ENCODE assay signal across 9 mouse cellular contexts in the genomic region with DNA sequence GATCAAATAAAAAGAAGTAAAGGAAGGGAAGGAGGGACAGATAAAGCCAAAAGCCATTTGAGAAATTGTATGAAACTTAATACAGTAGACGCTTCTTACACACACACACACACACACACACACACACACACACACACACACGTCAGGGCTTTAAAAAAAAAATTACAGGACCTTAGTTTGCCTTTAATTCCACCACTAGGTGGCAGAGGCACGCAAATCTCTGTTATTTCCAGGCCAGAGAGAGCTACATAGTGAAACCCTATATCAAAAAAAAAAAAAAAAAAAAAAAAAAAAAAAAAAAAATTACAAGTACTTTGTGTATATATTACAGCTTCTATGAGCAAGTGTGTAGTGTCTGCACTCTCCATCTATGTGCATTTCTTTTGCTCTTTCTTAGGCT.
DNase-seq lines count a peak whose midpoint lies in the region; ATAC-seq and TF ChIP-seq lines count a peak whose summit lies in the region.
"Had no signal": no experiment of that assay in that cellular context is flagged by ENCODE, and none has a peak within 500 bp of the region (broad histone marks: within the 10 kb centered on the region; RNA-seq: fewer than 3 reads in every experiment).

No protein-coding gene starts in this region.

- H3K27me3 ChIP-seq in liver, adult 2 months (ENCODE audit: control insufficient read depth, insufficient read depth, low read length): no peaks in the 10 kb centered on the region
- no peaks in the 10 kb centered on the region for H3K27me3 ChIP-seq in liver, embryonic 12.5 days (replicated peaks)
- H3K27me3 ChIP-seq in embryonic facial prominence, embryonic 10.5 days (replicated peaks; ENCODE audit: low read depth, poor library complexity, severe bottlenecking): no peaks in the 10 kb centered on the region
- H3K27me3 ChIP-seq in midbrain, embryonic 13.5 days: no peaks in the 10 kb centered on the region

- 13% methylated on average over 3 of the region's 3 CpGs for WGBS in liver, adult 2 months
- 22% methylated on average over 3 of the region's 3 CpGs for WGBS in liver, embryonic 12.5 days (ENCODE audit: insufficient replicate concordance)
- WGBS in embryonic facial prominence, embryonic 10.5 days: 36% methylated on average over 3 of the region's 3 CpGs
- WGBS in midbrain, embryonic 13.5 days: 34% methylated on average over 2 of the region's 3 CpGs

- H3K79me2 ChIP-seq in liver, adult 2 months (ENCODE audit: control insufficient read depth, insufficient read depth, low read length): peaks cover 3% of the 10 kb centered on the region; the same call in 1 of the 2 replicates

- no peak for TF ChIP-seq POLR2A in liver, adult 2 months (IDR thresholded peaks at IDR 0.05; ENCODE audit: extremely low read depth, insufficient read depth, low read length)

- no peaks in the 10 kb centered on the region for H3K36me3 ChIP-seq in liver, adult 2 months (ENCODE audit: control insufficient read depth, insufficient read depth, low read length)
- H3K36me3 ChIP-seq in liver, embryonic 12.5 days: peaks cover 3% of the 10 kb centered on the region; the same call in 1 of the 2 replicates
- H3K36me3 ChIP-seq in embryonic facial prominence, embryonic 10.5 days (replicated peaks): no peaks in the 10 kb centered on the region
- no peaks in the 10 kb centered on the region for H3K36me3 ChIP-seq in midbrain, embryonic 13.5 days

- no peak overlapping the region for H3K9ac ChIP-seq in liver, adult 2 months (ENCODE audit: low read depth, low read length)
- H3K9ac ChIP-seq in liver, embryonic 12.5 days: no peak overlapping the region
- no peak overlapping the region for H3K9ac ChIP-seq in midbrain, embryonic 13.5 days (replicated peaks)

- no peaks in the 10 kb centered on the region for H3K9me3 ChIP-seq in liver, embryonic 12.5 days (replicated peaks)
- no peaks in the 10 kb centered on the region for H3K9me3 ChIP-seq in embryonic facial prominence, embryonic 10.5 days
- no peaks in the 10 kb centered on the region for H3K9me3 ChIP-seq in midbrain, embryonic 13.5 days

- DNase-seq in liver, adult 2 months (ENCODE audit: extremely low read depth, low read depth, low spot score): peak; percentile 58
- DNase-seq in adrenal gland, postnatal 14 days: peak; percentile 75
- DNase-seq in embryonic facial prominence, embryonic 10.5 days (ENCODE audit: low spot score): peak; percentile 47
- peak; percentile 64 for DNase-seq in heart, postnatal 4 days
- peak; percentile 15 to 54 for DNase-seq in layer of hippocampus, postnatal 14 days (ENCODE audit: low spot score in 2 of 2)
- peak; percentile 28 to 47 for DNase-seq in spleen, postnatal 36 days (ENCODE audit: low spot score in 2 of 2)

- no peak overlapping the region for H3K4me3 ChIP-seq in liver, adult 2 months (ENCODE audit: insufficient read depth, low read depth, low read length)
- H3K4me3 ChIP-seq in liver, embryonic 12.5 days: no peak overlapping the region
- no peak overlapping the region for H3K4me3 ChIP-seq in embryonic facial prominence, embryonic 10.5 days
- no peak overlapping the region for H3K4me3 ChIP-seq in midbrain, embryonic 13.5 days (replicated peaks)

- no peak overlapping the region for H3K4me2 ChIP-seq in liver, embryonic 12.5 days
- H3K4me2 ChIP-seq in midbrain, embryonic 13.5 days (replicated peaks): no peak overlapping the region

- no peaks in the 10 kb centered on the region for H3K4me1 ChIP-seq in liver, adult 2 months (ENCODE audit: control insufficient read depth, insufficient read depth, low read length)
- no peaks in the 10 kb centered on the region for H3K4me1 ChIP-seq in liver, embryonic 12.5 days
- H3K4me1 ChIP-seq in embryonic facial prominence, embryonic 10.5 days: no peaks in the 10 kb centered on the region
- no peaks in the 10 kb centered on the region for H3K4me1 ChIP-seq in midbrain, embryonic 13.5 days (replicated peaks)

- 0 out of 2 replicates have a peak, but pooled peaks have one; percentile 4 for TF ChIP-seq CTCF in liver, adult 2 months (IDR thresholded peaks at IDR 0.05; ENCODE audit: low read depth, low read length)

- H3K27ac ChIP-seq in liver, adult 2 months (replicated peaks; ENCODE audit: insufficient read depth, low read depth, low read length): no peak overlapping the region
- H3K27ac ChIP-seq in liver, embryonic 12.5 days: no peak overlapping the region
- H3K27ac ChIP-seq in embryonic facial prominence, embryonic 10.5 days (replicated peaks): no peak overlapping the region
- H3K27ac ChIP-seq in midbrain, embryonic 13.5 days: no peak overlapping the region
- H3K27ac ChIP-seq: macrophage had no signal

- ATAC-seq in liver, embryonic 12.5 days: no peak
- 0 out of 2 replicates have a peak, but pooled peaks have one; percentile 37 for ATAC-seq in midbrain, embryonic 13.5 days
